Mouse (Mus musculus) ES-Bruce4 (cell line): ENCODE data around the gene Celf2.

ENCODE experiments used
- CTCF ChIP-seq: IDR thresholded peaks from one replicate; pipeline ENCODE4 v1.8.1; 2011; ENCODE audit warnings: low read depth, low read length
- POLR2A ChIP-seq: IDR thresholded peaks from one replicate; pipeline ENCODE4 v1.8.1; 2011; ENCODE audit warnings: low read length; ENCODE audit not compliant: insufficient read depth

DNA sequence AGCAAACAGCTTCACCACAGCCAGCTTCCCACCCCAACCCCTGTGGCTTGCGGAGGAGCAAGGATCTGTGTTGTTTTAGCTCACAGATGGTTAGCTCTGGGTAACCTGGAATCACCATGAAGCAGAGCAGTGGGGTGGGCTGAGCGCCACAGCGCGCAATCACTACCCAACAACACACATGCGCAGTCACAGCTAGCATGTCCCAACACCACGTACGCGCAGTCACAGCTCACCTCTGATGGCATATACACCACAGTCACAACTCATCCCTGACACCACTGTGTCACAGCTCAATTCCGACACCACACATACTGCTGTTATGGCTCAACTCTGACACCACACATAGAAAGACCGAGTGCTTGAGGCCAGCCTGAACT, 985.5 kb downstream of the Celf2 start:
- TF ChIP-seq POLR2A (no peak), CTCF (no peak)
